Mouse (Mus musculus) MEL (cell line): ENCODE measurements at regions not wholly inside any gene's neighbourhood (a gene's known extent, or its start where the extent isn't known, plus 50 kb on each side); places are given as distances from the start of the nearest gene placed in this dataset.

Experiments used
- DNase-seq: peaks from one replicate; pipeline ENCODE4 v3.0.0; 2011; ENCODE audit warnings: low read depth, low spot score
- H3K27ac ChIP-seq: 2 replicates; pipeline ENCODE4 v1.5.1; 2012; ENCODE audit warnings: low read depth, mild to moderate bottlenecking, control low read depth, low read length, moderate library complexity; ENCODE audit not compliant: control insufficient read depth
- H3K27me3 ChIP-seq, 2 experiments: fragments of 150-350 bp in 1 of 2; sonication (generic) in 1 of 2; 2 replicates each; pipeline ENCODE4 v1.6.1; 2012; ENCODE audit warnings: low read length in 2 of 2, mild to moderate bottlenecking in 2 of 2, improper control_type of control experiment in 1 of 2, moderate library complexity in 1 of 2; ENCODE audit not compliant: insufficient read depth in 2 of 2, control insufficient read depth in 1 of 2
- H3K36me3 ChIP-seq, 2 experiments: 2 replicates each; pipeline ENCODE4 v1.6.1; 2012 to 2014; ENCODE audit warnings: low read length in 2 of 2, improper control_type of control experiment in 1 of 2, inconsistent platforms in 1 of 2, mild to moderate bottlenecking in 1 of 2; ENCODE audit not compliant: insufficient read depth in 2 of 2, control insufficient read depth in 1 of 2
- H3K4me1 ChIP-seq, 2 experiments: fragments of 150-350 bp in 1 of 2; sonication (generic) in 1 of 2; 2 replicates each; pipeline ENCODE4 v1.6.1; 2012; ENCODE audit warnings: low read length in 2 of 2, improper control_type of control experiment in 1 of 2, mild to moderate bottlenecking in 1 of 2; ENCODE audit not compliant: insufficient read depth in 2 of 2, control insufficient read depth in 1 of 2
- H3K4me3 ChIP-seq, 2 experiments: fragments of 150-350 bp in 1 of 2; sonication (generic) in 1 of 2; 2 replicates each; pipeline ENCODE4 v1.5.1; 2012; ENCODE audit warnings: low read depth in 2 of 2, low read length in 2 of 2, mild to moderate bottlenecking in 2 of 2, moderate library complexity in 2 of 2, control low read depth in 1 of 2, improper control_type of control experiment in 1 of 2; ENCODE audit not compliant: control insufficient read depth in 1 of 2, insufficient read depth in 1 of 2
- H3K79me2 ChIP-seq: 2 replicates; pipeline ENCODE4 v1.6.1; 2012; ENCODE audit warnings: mild to moderate bottlenecking, low read length, moderate library complexity; ENCODE audit not compliant: control insufficient read depth, poor library complexity, insufficient read depth
- H3K9ac ChIP-seq: 2 replicates; pipeline ENCODE4 v1.6.1; 2012; ENCODE audit warnings: low read depth, mild to moderate bottlenecking, control low read depth, low read length, moderate library complexity; ENCODE audit not compliant: control insufficient read depth, poor library complexity, severe bottlenecking
- H3K9me3 ChIP-seq: fragments of 150-350 bp; sonication (generic); replicated peaks from 2 replicates; pipeline ENCODE4 v1.6.1; 2012; ENCODE audit warnings: mild to moderate bottlenecking, low read length, improper control_type of control experiment, moderate library complexity; ENCODE audit not compliant: insufficient read depth
- BHLHE40 ChIP-seq: IDR thresholded peaks from 2 replicates; pipeline ENCODE4 v1.6.1; 2012; ENCODE audit warnings: low read depth, mild to moderate bottlenecking, inconsistent platforms, low read length, improper control_type of control experiment, borderline replicate concordance
- CHD1 ChIP-seq: IDR thresholded peaks from 2 replicates; pipeline ENCODE4 v1.6.1; 2012; ENCODE audit warnings: low read depth, mild to moderate bottlenecking, inconsistent platforms, low read length, improper control_type of control experiment
- E2F4 ChIP-seq: IDR thresholded peaks from 2 replicates; pipeline ENCODE4 v1.6.1; 2011; ENCODE audit warnings: low read depth, low read length, improper control_type of control experiment, borderline replicate concordance
- ETS1 ChIP-seq: IDR thresholded peaks from 2 replicates; pipeline ENCODE4 v1.6.1; 2012; ENCODE audit warnings: low read depth, mild to moderate bottlenecking, inconsistent platforms, low read length, improper control_type of control experiment, moderate library complexity
- GABPA ChIP-seq: IDR thresholded peaks from 2 replicates; pipeline ENCODE4 v1.6.1; 2012; ENCODE audit warnings: low read depth, mild to moderate bottlenecking, inconsistent platforms, low read length, improper control_type of control experiment, moderate library complexity
- HCFC1 ChIP-seq: IDR thresholded peaks from 2 replicates; pipeline ENCODE4 v1.6.1; 2012; ENCODE audit warnings: low read depth, mild to moderate bottlenecking, inconsistent platforms, low read length, improper control_type of control experiment, moderate library complexity
- JUND ChIP-seq: IDR thresholded peaks from 2 replicates; pipeline ENCODE4 v1.6.1; 2011; ENCODE audit warnings: low read depth, mild to moderate bottlenecking, improper control_type of control experiment, low read length
- KAT2A ChIP-seq: conservative IDR thresholded peaks from 2 replicates; pipeline ENCODE4 v1.6.1; 2012; ENCODE audit warnings: low read depth, low read length, improper control_type of control experiment, inconsistent platforms
- MAFK ChIP-seq: IDR thresholded peaks from 2 replicates; pipeline ENCODE4 v1.6.1; 2011; ENCODE audit warnings: low read depth, mild to moderate bottlenecking, low read length, improper control_type of control experiment, borderline replicate concordance
- MAZ ChIP-seq: IDR thresholded peaks from 2 replicates; pipeline ENCODE4 v1.6.1; 2012; ENCODE audit warnings: low read depth, mild to moderate bottlenecking, inconsistent platforms, low read length, improper control_type of control experiment
- MEF2A ChIP-seq: IDR thresholded peaks from 2 replicates; pipeline ENCODE4 v1.6.1; 2014; ENCODE audit warnings: low read depth, mild to moderate bottlenecking, inconsistent platforms, low read length, improper control_type of control experiment; ENCODE audit not compliant: poor library complexity, insufficient replicate concordance, severe bottlenecking; ENCODE audit errors: extremely low read depth
- MXI1 ChIP-seq: IDR thresholded peaks from 2 replicates; pipeline ENCODE4 v1.6.1; 2011; ENCODE audit warnings: mild to moderate bottlenecking, low read depth, low read length, improper control_type of control experiment
- MYB ChIP-seq: IDR thresholded peaks from 2 replicates; pipeline ENCODE4 v1.6.1; 2011; ENCODE audit warnings: mild to moderate bottlenecking, low read depth, low read length, improper control_type of control experiment
- MYC ChIP-seq: IDR thresholded peaks from 2 replicates; pipeline ENCODE4 v1.6.1; 2011; ENCODE audit warnings: low read depth, mild to moderate bottlenecking, low read length, improper control_type of control experiment, moderate library complexity
- NELFE ChIP-seq: IDR thresholded peaks from 2 replicates; pipeline ENCODE4 v1.6.1; 2011; ENCODE audit warnings: low read depth, low read length, improper control_type of control experiment
- NRF1 ChIP-seq: IDR thresholded peaks from 2 replicates; pipeline ENCODE4 v1.6.1; 2014; ENCODE audit warnings: low read depth, mild to moderate bottlenecking, inconsistent platforms, low read length, improper control_type of control experiment, moderate library complexity; ENCODE audit not compliant: poor library complexity, insufficient read depth, severe bottlenecking
- POLR2A ChIP-seq, 2 experiments: IDR thresholded peaks; 2 replicates each; pipeline ENCODE4 v1.6.1; 2011 to 2012; ENCODE audit warnings: low read length in 2 of 2, mild to moderate bottlenecking in 2 of 2, control low read depth in 1 of 2, improper control_type of control experiment in 1 of 2, low read depth in 1 of 2, moderate library complexity in 1 of 2; ENCODE audit not compliant: control insufficient read depth in 1 of 2, insufficient read depth in 1 of 2, poor library complexity in 1 of 2
- RAD21 ChIP-seq: IDR thresholded peaks from 2 replicates; pipeline ENCODE4 v1.6.1; 2011; ENCODE audit warnings: mild to moderate bottlenecking, low read depth, low read length, improper control_type of control experiment
- RCOR1 ChIP-seq: IDR thresholded peaks from 2 replicates; pipeline ENCODE4 v1.6.1; 2012; ENCODE audit warnings: low read depth, mild to moderate bottlenecking, inconsistent platforms, low read length, improper control_type of control experiment
- SMC3 ChIP-seq: IDR thresholded peaks from 2 replicates; pipeline ENCODE4 v1.6.1; 2011; ENCODE audit warnings: low read depth, low read length, improper control_type of control experiment
- TCF12 ChIP-seq: IDR thresholded peaks from 2 replicates; pipeline ENCODE4 v1.6.1; 2014; ENCODE audit warnings: low read depth, mild to moderate bottlenecking, inconsistent platforms, low read length, improper control_type of control experiment, moderate library complexity
- USF1 ChIP-seq: IDR thresholded peaks from 2 replicates; pipeline ENCODE4 v1.6.1; 2014; ENCODE audit warnings: low read depth, mild to moderate bottlenecking, inconsistent platforms, low read length, improper control_type of control experiment, moderate library complexity
- USF2 ChIP-seq, 2 experiments: IDR thresholded peaks; 2 replicates each; pipeline ENCODE4 v1.6.1; 2011 to 2012; ENCODE audit warnings: improper control_type of control experiment in 2 of 2, low read length in 2 of 2, borderline replicate concordance in 1 of 2, inconsistent platforms in 1 of 2, low read depth in 1 of 2, mild to moderate bottlenecking in 1 of 2; ENCODE audit not compliant: insufficient read depth in 1 of 2
- ZC3H11A ChIP-seq: IDR thresholded peaks from 2 replicates; pipeline ENCODE4 v1.6.1; 2012; ENCODE audit warnings: low read depth, mild to moderate bottlenecking, inconsistent platforms, low read length, improper control_type of control experiment
- ZKSCAN1 ChIP-seq: IDR thresholded peaks from 2 replicates; pipeline ENCODE4 v1.6.1; 2012; ENCODE audit warnings: low read depth, mild to moderate bottlenecking, inconsistent platforms, low read length, improper control_type of control experiment, moderate library complexity
- ZNF384 ChIP-seq: IDR thresholded peaks from 2 replicates; pipeline ENCODE4 v1.6.1; 2012; ENCODE audit warnings: low read depth, mild to moderate bottlenecking, inconsistent platforms, low read length, improper control_type of control experiment

- no peak for DNase-seq
- Histone ChIP-seq H3K4me3 (no peak overlapping the region), H3K9me3 (no peaks in the 10 kb centered on the region), H3K36me3 (no peaks in the 10 kb centered on the region), H3K27ac (no peak overlapping the region), H3K4me1 (no peaks in the 10 kb centered on the region), H3K27me3 (no peaks in the 10 kb centered on the region), H3K9ac (no peak overlapping the region), H3K79me2 (no peaks in the 10 kb centered on the region)
- TF ChIP-seq ZKSCAN1 (no peak), ETS1 (no peak), NELFE (no peak), MYC (no peak), NRF1 (no peak), CHD1 (no peak), GABPA (no peak), KAT2A (no peak), MYB (no peak), POLR2A (IDR thresholded peaks at IDR 0.05; ENCODE audit: control insufficient read depth in 1 of 2, insufficient read depth in 1 of 2, low read depth in 1 of 2, low read length in 2 of 2, poor library complexity in 1 of 2) (no peak), RAD21 (no peak), MEF2A (no peak), SMC3 (no peak), TCF12 (no peak), JUND (no peak), E2F4 (no peak), MAZ (no peak), BHLHE40 (no peak), ZC3H11A (no peak), MXI1 (no peak)
Observed at GRCm38 (mm10) chr2:117763631-117764030, 348.0 kb upstream of the Thbs1 start.

- Histone ChIP-seq H3K36me3 (no peaks in the 10 kb centered on the region), H3K4me1 (no peaks in the 10 kb centered on the region), H3K27me3 (no peaks in the 10 kb centered on the region), H3K9ac (no peak overlapping the region), H3K9me3 (no peaks in the 10 kb centered on the region), H3K27ac (no peak overlapping the region), H3K4me3 (no peak overlapping the region), H3K79me2 (no peaks in the 10 kb centered on the region)
- no peak for DNase-seq
- TF ChIP-seq HCFC1 (no peak), GABPA (no peak), USF2 (IDR thresholded peaks at IDR 0.05; ENCODE audit: borderline replicate concordance in 1 of 2, insufficient read depth in 1 of 2, low read depth in 1 of 2, low read length in 2 of 2) (no peak), MYB (no peak), MXI1 (no peak), ZNF384 (no peak), MAFK (no peak), MAZ (no peak), USF1 (no peak), ZKSCAN1 (no peak), RAD21 (no peak), BHLHE40 (no peak), RCOR1 (no peak), MEF2A (no peak)
Observed at GRCm38 (mm10) chr2:117765572-117765971, 346.1 kb upstream of the Thbs1 start.
